Mouse (Mus musculus) cerebellum, postnatal 4 days (tissue): Measurements from ENCODE around the gene Micu1.

Experiments
- DNase-seq, 2 experiments: peaks; one replicate each; pipeline ENCODE4 v3.0.0; 2022; ENCODE audit warnings: low spot score in 2 of 2, mixed read lengths in 1 of 2

Gene Micu1

DNA sequence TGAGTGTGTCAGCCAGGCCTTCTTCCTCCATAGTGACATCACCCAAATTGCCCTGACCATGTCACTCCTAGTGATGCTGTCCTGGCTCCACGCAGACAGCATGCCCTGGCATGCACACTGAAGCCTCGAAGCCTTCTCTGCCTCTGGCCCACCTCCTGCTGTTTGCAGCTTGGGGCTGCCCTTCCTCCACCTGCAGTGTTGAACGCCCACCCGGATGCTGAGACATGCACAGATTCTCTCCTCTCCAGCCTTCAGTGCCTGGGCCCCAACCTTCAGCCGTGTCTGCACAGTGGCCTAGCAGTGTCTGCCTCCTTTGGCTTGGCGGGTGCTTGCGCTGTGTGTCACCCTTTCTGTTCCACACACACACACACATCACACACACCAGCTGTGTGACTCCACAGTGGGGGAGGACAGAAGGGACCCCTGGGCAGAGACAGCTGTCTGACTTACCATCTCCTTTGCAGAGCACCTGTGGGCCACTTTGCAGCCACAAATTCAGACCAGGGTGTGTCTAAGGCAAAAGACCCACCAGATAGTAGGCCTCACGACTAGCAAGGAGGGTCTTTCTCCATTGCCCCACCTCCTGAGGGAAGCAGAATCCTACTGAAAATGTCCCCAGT is 199.8 kb downstream of the Micu1 start:
- no peak for DNase-seq

DNA sequence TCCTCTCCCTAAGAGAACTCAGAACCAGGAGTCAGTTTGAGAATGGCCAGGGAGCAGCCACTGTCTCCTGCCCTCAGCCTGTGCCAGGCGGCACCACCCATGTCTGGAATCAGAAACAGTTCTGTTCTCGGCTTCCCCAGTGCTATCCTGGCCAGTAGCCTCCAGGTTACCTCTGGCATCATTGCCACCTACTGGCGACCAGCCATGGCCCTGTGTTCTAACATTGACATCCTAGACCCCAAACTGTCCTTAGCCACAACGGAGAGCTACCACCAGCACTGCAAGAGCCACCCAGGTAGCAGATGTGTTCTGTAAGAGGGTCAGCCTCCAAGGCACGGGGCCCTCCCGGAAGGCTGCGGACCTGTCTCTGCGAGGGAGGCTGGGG is 200.3 kb downstream of the Micu1 start:
- DNase-seq, result no peak

DNA sequence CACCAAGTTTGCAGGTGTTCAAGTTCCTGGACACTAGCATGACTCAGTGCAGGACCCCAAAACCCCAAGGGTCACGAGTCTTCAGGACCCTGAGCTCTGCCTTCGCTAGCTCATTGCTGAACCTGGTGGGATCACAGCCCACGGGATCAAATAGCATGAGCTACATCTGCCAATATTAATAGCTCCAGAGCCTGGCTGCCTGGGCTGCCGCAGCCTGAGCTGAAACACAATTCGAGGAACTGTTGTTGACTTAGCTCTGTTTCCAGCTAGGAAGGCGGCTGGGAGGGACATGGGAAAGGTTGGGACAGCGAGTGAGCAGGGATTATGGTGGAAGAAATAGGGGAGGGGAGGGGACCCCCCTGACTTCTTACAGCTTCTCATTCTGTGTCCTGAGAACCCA is 200.9 kb downstream of the Micu1 start:
- DNase-seq, result no peak

DNA sequence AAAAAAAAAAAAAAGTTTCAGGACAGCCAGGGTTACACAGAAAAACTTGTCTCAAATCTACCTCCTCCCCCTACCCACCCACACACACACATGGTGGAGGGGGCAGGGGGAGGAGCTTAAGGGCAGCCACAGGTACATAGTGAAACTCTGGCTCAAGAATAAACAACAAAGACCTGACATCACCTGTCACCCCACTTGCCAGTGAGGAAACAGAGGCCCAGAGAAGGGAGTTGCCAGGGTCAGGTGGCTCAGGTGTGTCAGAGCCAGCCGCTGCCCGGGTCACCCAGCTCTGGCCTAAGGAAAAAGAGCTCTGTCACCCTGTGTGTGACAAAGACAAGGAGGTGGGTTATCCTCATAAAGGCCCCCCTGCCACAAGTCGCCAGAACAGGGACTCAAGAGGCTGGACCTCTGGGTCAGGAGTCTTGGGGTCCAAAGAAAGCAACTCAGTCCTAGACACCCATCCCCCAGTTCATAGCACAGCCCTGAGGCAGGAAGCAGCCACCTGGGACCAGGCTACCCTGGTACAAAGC is 204.9 kb downstream of the Micu1 start:
- DNase-seq, result no peak

DNA sequence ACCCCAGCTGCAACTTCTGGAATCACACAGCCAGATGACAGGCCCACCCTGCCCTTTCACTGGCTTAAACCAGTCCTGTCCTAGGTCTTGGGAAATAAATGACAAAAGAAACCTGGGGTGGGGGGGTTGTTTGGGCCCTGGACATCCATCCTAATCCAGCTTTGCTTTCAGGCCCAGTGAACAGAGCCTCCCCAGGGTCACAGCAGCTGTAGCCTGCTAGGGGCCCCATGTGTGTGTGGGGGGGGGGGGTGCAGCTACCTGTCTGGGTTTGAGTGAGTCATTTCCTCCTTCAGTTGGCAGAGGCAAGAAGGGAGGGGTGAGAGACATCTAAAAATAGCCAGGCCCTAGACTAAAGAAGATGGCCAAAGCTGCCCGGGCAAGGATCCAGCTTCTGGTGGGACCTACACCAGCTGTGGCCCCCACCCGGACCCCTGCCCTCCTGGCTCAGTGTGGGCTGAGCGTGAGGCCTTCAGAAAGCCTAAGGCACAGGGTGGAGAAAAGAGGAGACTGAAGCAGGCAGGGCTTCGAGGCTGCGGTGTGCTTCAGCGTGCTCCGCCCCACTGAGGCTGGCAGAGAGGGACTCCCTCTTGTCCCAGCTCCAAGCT is 205.5 kb downstream of the Micu1 start:
- no peak for DNase-seq

DNA sequence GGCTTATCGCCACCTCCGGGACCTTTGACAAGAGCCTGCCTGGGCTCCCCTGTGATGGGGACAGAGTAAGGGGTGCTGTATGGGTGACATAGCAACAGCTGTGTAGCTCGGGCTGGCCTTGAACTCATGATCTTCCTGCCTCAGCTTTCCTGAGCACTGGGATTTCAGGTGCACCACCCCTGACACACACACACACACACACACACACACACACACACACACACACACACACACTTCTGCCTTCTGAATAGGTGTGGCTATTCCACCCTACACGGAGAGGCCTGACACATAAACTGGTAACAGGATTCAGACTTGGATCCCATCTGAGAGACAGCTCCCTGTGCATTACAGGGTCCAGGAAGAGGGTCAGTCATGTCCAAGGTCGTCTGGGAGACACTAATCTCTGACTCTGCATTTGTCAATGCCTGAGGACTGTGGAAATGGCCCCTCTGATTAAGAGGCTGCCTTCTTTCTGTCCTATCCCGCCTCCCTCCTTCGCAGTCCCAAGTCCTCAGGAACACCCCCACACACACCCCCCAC is 206.6 kb downstream of the Micu1 start:
- no peak for DNase-seq

DNA sequence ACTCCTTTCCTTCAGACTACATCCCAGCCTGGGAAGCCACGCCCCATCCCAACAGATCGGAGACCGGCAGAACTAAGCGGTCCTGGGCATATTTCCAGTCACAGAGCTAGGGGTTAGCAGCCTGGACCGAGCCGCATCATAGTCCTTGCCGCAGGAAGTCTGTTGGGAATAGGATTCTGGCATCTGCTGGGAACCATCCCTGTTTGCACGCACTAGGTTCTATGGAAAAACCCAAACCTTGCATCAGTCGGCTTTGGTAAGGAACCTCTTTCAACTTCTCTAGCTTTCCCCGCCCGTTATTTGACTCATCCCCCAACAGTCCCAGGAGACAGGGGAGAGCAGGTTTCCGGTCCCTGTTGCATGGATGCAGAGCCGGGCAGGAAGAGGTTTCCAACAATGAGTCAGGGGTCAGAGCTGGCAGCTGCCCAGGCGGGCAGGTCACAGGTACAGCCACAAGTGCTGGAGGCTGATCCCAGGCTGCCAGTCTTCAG is 207.1 kb downstream of the Micu1 start:
- DNase-seq, result no peak

DNA sequence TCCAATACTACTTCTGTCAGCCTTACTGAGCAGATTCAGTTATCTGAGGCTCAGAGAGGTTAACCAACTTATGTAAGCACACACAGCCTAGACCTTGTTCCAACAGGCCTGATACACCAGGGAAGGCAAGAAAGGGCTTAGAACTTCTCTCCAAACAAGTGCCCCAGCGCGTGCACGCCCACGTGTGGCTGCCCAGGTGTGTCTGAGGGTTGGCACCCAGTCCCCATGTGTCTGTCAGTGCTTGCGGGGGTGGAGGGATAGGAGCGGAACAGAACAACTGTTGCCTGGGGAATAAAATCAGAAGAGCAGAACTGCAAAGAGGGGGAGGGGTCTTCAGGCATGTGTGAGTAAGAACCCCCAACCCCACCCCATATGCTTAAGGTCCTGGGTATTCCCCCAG is 208.8 kb downstream of the Micu1 start:
- DNase-seq, result no peak

DNA sequence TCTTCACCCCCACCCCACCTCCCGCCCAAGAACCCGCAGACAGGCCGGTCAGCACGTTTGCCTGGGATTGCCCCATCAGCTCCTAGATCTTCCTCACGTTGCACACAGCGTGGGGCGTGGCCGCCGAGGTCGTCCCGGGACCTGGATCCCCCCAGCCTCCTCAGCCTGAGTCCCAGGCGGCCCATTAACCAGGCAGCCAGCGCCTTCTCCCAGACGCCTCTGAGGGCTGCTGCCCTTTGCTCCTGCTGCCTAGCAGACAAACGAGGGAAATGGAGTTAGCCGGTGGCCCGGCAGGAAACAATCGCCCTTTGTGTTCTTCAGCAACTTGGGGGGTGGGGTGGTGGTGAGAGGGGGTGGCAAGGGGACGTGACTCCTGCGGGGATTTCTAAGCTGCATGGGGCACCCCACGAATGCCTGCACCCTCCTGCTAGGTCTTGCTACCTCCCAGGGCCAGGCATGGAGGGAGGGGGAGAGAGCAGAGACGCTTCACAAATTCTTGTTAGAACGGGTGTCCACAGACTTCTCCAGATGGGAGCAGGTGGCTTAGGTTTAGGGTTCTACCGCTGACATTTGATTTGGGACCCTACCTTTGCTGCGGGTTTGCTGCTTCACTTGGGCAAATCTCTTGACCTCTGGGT is 209.4 kb downstream of the Micu1 start:
- no peak for DNase-seq
